Mouse (Mus musculus) gastrocnemius, adult 2 months (tissue): ENCODE measurements around the gene St6galnac5. TPM values are rescaled to one million over a fixed set of nuclear protein-coding genes. Genes with fewer than 3 reads are reported as not detected.

Experiments
- DNase-seq: peaks from one replicate; pipeline ENCODE4 v3.0.0; 2022
- H3K27ac ChIP-seq: fragments of 200-600 bp; 2 replicates; pipeline ENCODE4 v1.8.1; 2022; ENCODE audit warnings: mild to moderate bottlenecking
- H3K4me3 ChIP-seq: fragments of 200-600 bp; 2 replicates; pipeline ENCODE4 v1.8.1; 2022; ENCODE audit warnings: mild to moderate bottlenecking, moderate library complexity
- CTCF ChIP-seq: fragments of 200-600 bp; IDR thresholded peaks from 2 replicates; pipeline ENCODE4 v1.8.1; 2022; ENCODE audit warnings: antibody characterized with exemption, mild to moderate bottlenecking, moderate library complexity
- intact Hi-C: fragments of 180-260 bp; cut with DNase I; formaldehyde crosslinking; loops from one replicate; pipeline ENCODE4 v1.15.1; 2025
- total RNA-seq, 2 experiments: library from RNA; stranded (reverse); gene quantifications; 2 replicates each; pipeline ENCODE4 v1.2.3; 2021

Gene St6galnac5
- total RNA-seq, 2 experiments from 2014 or later, result 0.17 to 0.33 TPM

GRCm38 (mm10) chr3:152896111-152896510 is 85.9 kb downstream of the St6galnac5 start:
- intact Hi-C loops, result no loop called here
- H3K4me3 ChIP-seq, result no peak overlapping the region
- H3K27ac ChIP-seq, result no peak overlapping the region
- DNase-seq, result no peak
- no peak for TF ChIP-seq CTCF

- no peak for TF ChIP-seq CTCF
- no peak for DNase-seq
- Histone ChIP-seq H3K27ac (no peak overlapping the region), H3K4me3 (no peak overlapping the region)
- intact Hi-C loops, result no loop called here
These were observed 87.1 kb downstream of the St6galnac5 start for GRCm38 (mm10) chr3:152894935-152895334.

- no peak for DNase-seq
- no peak overlapping the region for H3K27ac ChIP-seq
- TF ChIP-seq CTCF, result no peak
- intact Hi-C loops, result no loop called here
- no peak overlapping the region for H3K4me3 ChIP-seq
These were observed 93.9 kb downstream of the St6galnac5 start for GRCm38 (mm10) chr3:152888116-152888515.

- intact Hi-C loops, result no loop called here
- no peak for DNase-seq
- Histone ChIP-seq H3K27ac (no peak overlapping the region), H3K4me3 (no peak overlapping the region)
- TF ChIP-seq CTCF, result no peak
These were observed 95.3 kb downstream of the St6galnac5 start for GRCm38 (mm10) chr3:152886749-152887148.

- no peak overlapping the region for H3K27ac ChIP-seq
- no peak for DNase-seq
- intact Hi-C loops, result no loop called here
- H3K4me3 ChIP-seq, result no peak overlapping the region
- TF ChIP-seq CTCF, result no peak
These were observed 98.5 kb downstream of the St6galnac5 start for GRCm38 (mm10) chr3:152883556-152883955.

- DNase-seq, result no peak
- Histone ChIP-seq H3K4me3 (no peak overlapping the region), H3K27ac (no peak overlapping the region)
- intact Hi-C loops, result no loop called here
- TF ChIP-seq CTCF, result no peak
These were observed 100.3 kb downstream of the St6galnac5 start for GRCm38 (mm10) chr3:152881706-152882105.

- H3K4me3 ChIP-seq, result no peak overlapping the region
- TF ChIP-seq CTCF, result no peak
- H3K27ac ChIP-seq, result no peak overlapping the region
- intact Hi-C loops, result no loop called here
- DNase-seq, result no peak
These were observed 101.8 kb downstream of the St6galnac5 start for GRCm38 (mm10) chr3:152880121-152880835.

GRCm38 (mm10) chr3:152875723-152876290 is 106.2 kb downstream of the St6galnac5 start:
- no peak overlapping the region for H3K27ac ChIP-seq
- intact Hi-C loops, result no loop called here
- no peak for TF ChIP-seq CTCF
- no peak overlapping the region for H3K4me3 ChIP-seq
- no peak for DNase-seq

- Histone ChIP-seq H3K27ac (no peak overlapping the region), H3K4me3 (no peak overlapping the region)
- DNase-seq, result no peak
- TF ChIP-seq CTCF, result no peak
- intact Hi-C loops, result no loop called here
These were observed 107.4 kb downstream of the St6galnac5 start for GRCm38 (mm10) chr3:152874431-152875355.

GRCm38 (mm10) chr3:152872596-152872995 is 109.5 kb downstream of the St6galnac5 start:
- intact Hi-C loops, result no loop called here
- no peak for TF ChIP-seq CTCF
- DNase-seq, result no peak
- H3K27ac ChIP-seq, result no peak overlapping the region
- H3K4me3 ChIP-seq, result no peak overlapping the region

- intact Hi-C loops, result no loop called here
- H3K27ac ChIP-seq, result no peak overlapping the region
- no peak for TF ChIP-seq CTCF
- H3K4me3 ChIP-seq, result no peak overlapping the region
- no peak for DNase-seq
These were observed 110.0 kb downstream of the St6galnac5 start for GRCm38 (mm10) chr3:152872054-152872453.

- intact Hi-C loops, result no loop called here
- no peak for TF ChIP-seq CTCF
- no peak for DNase-seq
- no peak overlapping the region for H3K27ac ChIP-seq
- H3K4me3 ChIP-seq, result no peak overlapping the region
These were observed 114.2 kb downstream of the St6galnac5 start for GRCm38 (mm10) chr3:152867654-152868525.
